In genomic region chr1:79775927-79776458, GRCm38 (mm10) we compare ENCODE assay signal across 8 mouse cellular contexts. TPM values are rescaled to one million over a fixed set of nuclear protein-coding genes. Genes with fewer than 3 reads are reported as not detected.
DNase-seq lines count a peak whose midpoint lies in the region; ATAC-seq lines count a peak whose summit lies in the region.

Gene Mrpl44 (plus strand): TSS chr1:79776018.
Gene Wdfy1 (minus strand): TSS chr1:79776143.

- H3K4me3 ChIP-seq in brown adipose tissue, adult 24 weeks (ENCODE audit: insufficient read depth, low read depth, low read length) = peak within 1 kb of the TSS; percentile 86
- peak within 1 kb of the TSS; percentile 83 for H3K4me3 ChIP-seq in heart, embryonic 13.5 days
- peak within 1 kb of the TSS; percentile 78 for H3K4me3 ChIP-seq in liver, embryonic 12.5 days
- peak within 1 kb of the TSS; percentile 73 for H3K4me3 ChIP-seq in stomach, embryonic 15.5 days (replicated peaks)

- under 1% methylated on average over 38 of the region's 38 CpGs for WGBS in heart, embryonic 13.5 days
- WGBS in liver, embryonic 12.5 days (ENCODE audit: insufficient replicate concordance) = under 1% methylated on average over 38 of the region's 38 CpGs
- under 1% methylated on average over 38 of the region's 38 CpGs for WGBS in stomach, embryonic 15.5 days

- no peaks in the 10 kb centered on the region; the same call in 1 of the 2 replicates for H3K4me1 ChIP-seq in brown adipose tissue, adult 24 weeks (ENCODE audit: control insufficient read depth, insufficient read depth, insufficient read length, low read length)
- peaks cover 13% of the 10 kb centered on the region for H3K4me1 ChIP-seq in heart, embryonic 13.5 days
- H3K4me1 ChIP-seq in liver, embryonic 12.5 days = peaks cover 5% of the 10 kb centered on the region
- H3K4me1 ChIP-seq in stomach, embryonic 15.5 days = no peaks in the 10 kb centered on the region

- peaks cover 33% of the 10 kb centered on the region for H3K36me3 ChIP-seq in heart, embryonic 13.5 days
- H3K36me3 ChIP-seq in liver, embryonic 12.5 days = peaks cover 34% of the 10 kb centered on the region
- peaks cover 12% of the 10 kb centered on the region for H3K36me3 ChIP-seq in stomach, embryonic 15.5 days

- no peaks in the 10 kb centered on the region for H3K27me3 ChIP-seq in heart, embryonic 13.5 days (replicated peaks)
- no peaks in the 10 kb centered on the region for H3K27me3 ChIP-seq in liver, embryonic 12.5 days (replicated peaks)
- H3K27me3 ChIP-seq in stomach, embryonic 15.5 days (replicated peaks) = no peaks in the 10 kb centered on the region

- peak; percentile 97 for DNase-seq in CD4-positive, CD25-positive, alpha-beta regulatory T cell, adult 2 months (ENCODE audit: low read depth, low spot score)
- DNase-seq in fat pad, adult 2 months (ENCODE audit: extremely low read depth, low read depth, low spot score) = peak; percentile 74
- DNase-seq in kidney, postnatal 10 days = peak; percentile 97
- peak; percentile 94 to 96 for DNase-seq in natural killer cell, adult 2 months (ENCODE audit: low spot score in 2 of 2)

- peak within 1 kb of the TSS; percentile 91 for H3K9ac ChIP-seq in heart, embryonic 13.5 days
- peak within 1 kb of the TSS; percentile 81 for H3K9ac ChIP-seq in liver, embryonic 12.5 days
- H3K9ac ChIP-seq in stomach, embryonic 15.5 days = peak within 1 kb of the TSS; percentile 68

- peak; percentile 85 for ATAC-seq in heart, embryonic 13.5 days (ENCODE audit: extremely low read depth, insufficient number of reproducible peaks, low FRiP score, low TSS enrichment)
- ATAC-seq in liver, embryonic 12.5 days = peak; percentile 100
- ATAC-seq in stomach, embryonic 15.5 days (ENCODE audit: insufficient read depth, low FRiP score, low read depth) = peak; percentile 99

- H3K27ac ChIP-seq in brown adipose tissue, adult 24 weeks (replicated peaks; ENCODE audit: low read depth, low read length) = peak within 1 kb of the TSS; percentile 47
- peak within 1 kb of the TSS; percentile 89 for H3K27ac ChIP-seq in heart, embryonic 13.5 days (replicated peaks)
- H3K27ac ChIP-seq in liver, embryonic 12.5 days = peak within 1 kb of the TSS; percentile 73
- H3K27ac ChIP-seq in stomach, embryonic 15.5 days = peak within 1 kb of the TSS; percentile 88

- H3K9me3 ChIP-seq in heart, embryonic 13.5 days = no peaks in the 10 kb centered on the region
- H3K9me3 ChIP-seq in liver, embryonic 12.5 days (replicated peaks) = no peaks in the 10 kb centered on the region
- no peaks in the 10 kb centered on the region for H3K9me3 ChIP-seq in stomach, embryonic 15.5 days

- H3K4me2 ChIP-seq in heart, embryonic 13.5 days = peak within 1 kb of the TSS; percentile 78
- H3K4me2 ChIP-seq in liver, embryonic 12.5 days = peak within 1 kb of the TSS; percentile 72
- peak within 1 kb of the TSS; percentile 56 for H3K4me2 ChIP-seq in stomach, embryonic 15.5 days

RNA-seq across cellular contexts. Expression of gene Mrpl44, which starts in this region (rescaled TPM):
- 52.1 and 52.2 TPM in 2 replicates for polyA plus RNA-seq in brown adipose tissue, adult 24 weeks (2012; ENCODE audit: insufficient read depth, insufficient read length, missing spikeins)
- polyA plus RNA-seq in heart, embryonic 13.5 days (2015; fragmentation: Nextera tagmentation; extraction: Ambion mirVana) = 43.3 and 49.1 TPM in 2 replicates
- 35.0 and 35.4 TPM in 2 replicates for polyA plus RNA-seq in liver, embryonic 12.5 days (2016; fragmentation: Nextera tagmentation; extraction: Ambion mirVana)
- polyA plus RNA-seq in stomach, embryonic 15.5 days (2015; fragmentation: Nextera tagmentation; extraction: Ambion mirVana) = 50.4 and 51.3 TPM in 2 replicates

RNA-seq across cellular contexts. Expression of gene Wdfy1, which starts in this region (rescaled TPM):
- 4.0 and 5.8 TPM in 2 replicates for polyA plus RNA-seq in brown adipose tissue, adult 24 weeks (2012; ENCODE audit: insufficient read depth, insufficient read length, missing spikeins)
- polyA plus RNA-seq in heart, embryonic 13.5 days (2015; fragmentation: Nextera tagmentation; extraction: Ambion mirVana) = 30.1 and 31.8 TPM in 2 replicates
- 16.2 and 16.5 TPM in 2 replicates for polyA plus RNA-seq in liver, embryonic 12.5 days (2016; fragmentation: Nextera tagmentation; extraction: Ambion mirVana)
- 32.8 and 36.8 TPM in 2 replicates for polyA plus RNA-seq in stomach, embryonic 15.5 days (2015; fragmentation: Nextera tagmentation; extraction: Ambion mirVana)

Comparison
In these comparisons a context has a peak if more than half of its experiments do, and no peak if none do; other contexts are left out.
1. Peak in every context shown above with its lines: DNase-seq, ATAC-seq, H3K4me3 ChIP-seq and H3K27ac ChIP-seq.